Mouse (Mus musculus): ENCODE data around the gene A030005K14Rik. TPM values are rescaled to one million over a fixed set of nuclear protein-coding genes. Genes with fewer than 3 reads are reported as not detected.

A030005K14Rik gene
- not detected in 2 replicates for polyA plus RNA-seq (2015; fragmentation: Nextera tagmentation; extraction: Ambion mirVana)

DNA sequence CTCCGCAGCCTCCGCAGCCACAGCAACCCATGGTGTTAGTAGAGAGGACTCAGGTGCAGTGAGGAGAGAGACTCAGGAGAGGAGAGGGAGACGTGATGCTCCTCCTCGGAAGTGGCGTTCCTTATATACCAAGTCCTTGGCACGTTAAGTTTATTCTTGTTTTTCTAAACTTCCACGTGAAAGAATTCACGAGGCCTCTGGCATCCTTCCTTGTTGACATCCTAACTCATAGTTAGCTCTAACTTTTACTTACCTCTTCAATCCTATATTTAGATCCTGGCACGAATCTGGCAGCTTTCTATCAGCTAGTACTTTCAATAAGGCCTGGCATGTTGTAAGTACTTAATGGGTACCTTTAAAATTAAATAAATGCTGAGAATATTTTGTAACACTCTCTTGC lies at the start of gene A030005K14Rik:
A030005K14Rik (minus strand) TSS at position 101 of the 400 bp plus-strand sequence.
- Histone ChIP-seq H3K9ac (no peak within 1 kb of the TSS), H3K27ac (replicated peaks) (no peak within 1 kb of the TSS), H3K4me3 (replicated peaks) (no peak within 1 kb of the TSS), H3K4me2 (no peak within 1 kb of the TSS), H3K9me3 (replicated peaks) (no peaks in the 10 kb centered on the region), H3K4me1 (replicated peaks) (no peaks in the 10 kb centered on the region), H3K36me3 (replicated peaks) (no peaks in the 10 kb centered on the region), H3K27me3 (no peaks in the 10 kb centered on the region)
- 69% methylated on average over 9 of the region's 9 CpGs for WGBS (ENCODE audit: insufficient replicate concordance)
- no peak for ATAC-seq (ENCODE audit: insufficient read depth)

DNA sequence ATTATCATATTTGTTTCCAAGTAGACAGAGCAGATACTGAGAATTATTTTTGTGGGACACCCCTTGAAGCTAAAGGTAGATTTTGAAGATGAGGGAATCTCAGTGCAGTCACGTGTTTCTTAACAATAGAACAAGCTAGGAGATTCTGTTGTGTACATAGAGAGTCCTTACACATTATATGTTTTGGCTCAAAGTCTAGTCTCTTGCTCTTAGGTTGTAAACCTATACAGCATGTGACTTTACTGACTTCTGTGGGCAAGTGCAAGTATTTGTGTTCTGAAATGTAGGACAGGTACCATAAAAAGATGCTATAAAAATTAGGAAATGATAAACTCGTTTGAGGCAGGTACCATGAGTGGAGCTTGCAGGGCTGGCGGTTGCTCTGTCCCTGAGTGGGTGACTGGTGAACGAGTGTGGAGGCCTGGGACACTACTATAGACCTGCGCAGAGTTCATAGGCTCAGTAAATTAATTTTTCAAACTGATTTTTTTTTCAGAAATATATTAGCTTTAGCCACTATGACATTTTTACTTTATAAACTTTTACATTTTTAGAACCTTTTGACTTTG lies 48.3 kb upstream of the A030005K14Rik start:
- H3K27ac ChIP-seq (replicated peaks): no peak overlapping the region
- WGBS (ENCODE audit: insufficient replicate concordance): 57% methylated on average over 5 of the region's 5 CpGs

DNA sequence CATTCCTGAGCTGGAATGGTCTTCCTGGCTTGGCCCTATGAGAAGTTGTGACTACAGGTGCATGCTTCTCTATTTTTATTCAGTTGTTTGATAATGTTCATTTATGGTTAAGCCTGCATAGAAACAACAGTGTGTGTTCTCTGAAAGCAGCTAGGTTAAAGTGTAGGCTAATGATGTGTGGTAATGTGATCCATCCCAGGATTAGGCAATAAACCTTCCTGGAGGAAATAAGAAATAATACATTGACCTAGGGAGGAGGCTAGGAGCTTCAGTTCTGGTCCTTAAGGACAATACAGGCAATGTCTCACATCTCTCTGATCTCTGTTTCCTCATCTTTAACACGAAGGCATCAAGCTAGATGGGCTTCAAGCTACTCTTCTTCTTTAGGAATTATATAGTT lies 46.3 kb upstream of the A030005K14Rik start:
- Histone ChIP-seq H3K9ac (no peak overlapping the region), H3K9me3 (replicated peaks) (no peaks in the 10 kb centered on the region), H3K4me1 (replicated peaks) (no peaks in the 10 kb centered on the region), H3K36me3 (replicated peaks) (no peaks in the 10 kb centered on the region), H3K4me3 (replicated peaks) (no peak overlapping the region), H3K4me2 (no peak overlapping the region), H3K27me3 (no peaks in the 10 kb centered on the region), H3K27ac (replicated peaks) (no peak overlapping the region)
- WGBS (ENCODE audit: insufficient replicate concordance): 26% methylated on average over 1 of the region's 1 CpGs
- no peak for ATAC-seq (ENCODE audit: insufficient read depth)

More for the DNA sequence above, 48.3 kb upstream of the A030005K14Rik start:
- H3K36me3 ChIP-seq (replicated peaks): no peaks in the 10 kb centered on the region
- H3K9me3 ChIP-seq (replicated peaks): no peaks in the 10 kb centered on the region
- no peaks in the 10 kb centered on the region for H3K4me1 ChIP-seq (replicated peaks)
- no peak overlapping the region for H3K4me2 ChIP-seq
- H3K27me3 ChIP-seq: no peaks in the 10 kb centered on the region
- no peak for ATAC-seq (ENCODE audit: insufficient read depth)
- no peak overlapping the region for H3K4me3 ChIP-seq (replicated peaks)
- H3K9ac ChIP-seq: no peak overlapping the region

DNA sequence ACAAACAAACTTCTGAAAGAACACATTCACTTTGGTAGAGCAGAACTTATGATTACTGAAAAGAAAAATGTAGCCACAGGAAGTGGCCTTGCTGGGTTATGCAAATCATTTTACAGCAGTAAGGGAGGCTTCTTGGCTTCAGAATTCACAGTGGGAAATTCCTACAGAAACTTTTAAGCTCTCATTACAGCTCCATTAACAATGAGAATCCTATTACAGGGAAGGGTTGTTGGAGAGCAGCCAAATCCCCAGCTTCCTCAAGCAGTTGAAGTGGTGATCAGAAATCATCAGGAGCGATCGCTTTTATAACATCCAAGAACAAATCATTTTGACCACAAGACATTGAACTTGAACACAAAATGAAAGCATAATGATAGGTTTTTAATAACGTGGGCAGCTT lies 42.7 kb upstream of the A030005K14Rik start:
- H3K27me3 ChIP-seq: no peaks in the 10 kb centered on the region
- H3K4me2 ChIP-seq: no peak overlapping the region
- 56% methylated on average over 3 of the region's 3 CpGs for WGBS (ENCODE audit: insufficient replicate concordance)
- H3K36me3 ChIP-seq (replicated peaks): no peaks in the 10 kb centered on the region
- no peaks in the 10 kb centered on the region for H3K9me3 ChIP-seq (replicated peaks)
- no peak for ATAC-seq (ENCODE audit: insufficient read depth)
- no peak overlapping the region for H3K27ac ChIP-seq (replicated peaks)
- no peak overlapping the region for H3K4me3 ChIP-seq (replicated peaks)
- no peaks in the 10 kb centered on the region for H3K4me1 ChIP-seq (replicated peaks)
- H3K9ac ChIP-seq: no peak overlapping the region

DNA sequence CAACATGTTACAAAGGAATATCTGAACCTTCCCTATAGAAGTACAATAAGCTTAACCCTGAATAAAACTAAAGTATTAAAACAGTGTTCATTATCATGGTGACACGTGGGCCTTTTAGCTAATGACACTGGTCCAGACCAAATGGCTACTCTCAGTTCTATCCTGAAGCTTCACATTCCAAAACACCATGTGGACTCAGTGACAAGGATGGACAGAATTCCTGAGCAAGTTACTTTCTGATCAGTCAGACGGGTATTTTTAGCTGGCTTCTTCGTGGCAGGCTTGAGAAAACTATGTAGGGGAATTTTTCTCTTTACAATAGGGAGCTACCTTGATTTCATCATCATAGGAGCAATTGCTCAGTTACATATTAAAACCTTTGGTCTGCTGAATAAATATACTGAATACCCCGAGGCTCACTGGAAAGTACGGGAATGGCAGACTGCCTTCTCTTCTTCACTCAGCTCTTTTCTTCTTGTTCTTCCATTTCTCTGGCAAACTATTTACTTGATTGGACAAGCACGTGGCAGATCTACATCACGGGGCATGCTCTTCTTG lies 40.5 kb upstream of the A030005K14Rik start:
- H3K36me3 ChIP-seq (replicated peaks): no peaks in the 10 kb centered on the region
- H3K27ac ChIP-seq (replicated peaks): no peak overlapping the region
- no peaks in the 10 kb centered on the region for H3K9me3 ChIP-seq (replicated peaks)
- H3K9ac ChIP-seq: no peak overlapping the region
- no peak for ATAC-seq (ENCODE audit: insufficient read depth)
- H3K4me1 ChIP-seq (replicated peaks): no peaks in the 10 kb centered on the region
- no peaks in the 10 kb centered on the region for H3K27me3 ChIP-seq
- no peak overlapping the region for H3K4me3 ChIP-seq (replicated peaks)
- no peak overlapping the region for H3K4me2 ChIP-seq
- WGBS (ENCODE audit: insufficient replicate concordance): 51% methylated on average over 7 of the region's 7 CpGs

DNA sequence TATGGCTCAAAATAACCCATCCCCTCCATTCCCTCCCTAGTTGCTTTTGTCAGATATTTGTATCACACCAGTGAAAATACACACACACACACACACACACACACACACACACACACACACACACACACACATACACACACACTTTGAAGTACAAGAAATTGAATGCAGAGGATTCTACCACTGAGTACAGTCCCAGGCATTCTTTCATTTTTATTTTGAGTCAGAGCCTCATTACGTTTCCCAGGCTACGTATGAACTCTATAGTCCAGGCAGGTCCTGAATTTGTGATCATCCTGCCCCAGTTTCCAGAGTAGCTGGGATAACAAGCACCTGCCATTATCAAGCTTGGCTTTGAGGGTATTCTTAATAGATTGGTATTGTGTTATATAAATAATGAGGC lies 40.0 kb upstream of the A030005K14Rik start:
- Histone ChIP-seq H3K27me3 (no peaks in the 10 kb centered on the region), H3K4me2 (no peak overlapping the region), H3K27ac (replicated peaks) (no peak overlapping the region), H3K36me3 (replicated peaks) (no peaks in the 10 kb centered on the region), H3K9ac (no peak overlapping the region), H3K4me3 (replicated peaks) (no peak overlapping the region), H3K4me1 (replicated peaks) (no peaks in the 10 kb centered on the region), H3K9me3 (replicated peaks) (no peaks in the 10 kb centered on the region)
- ATAC-seq (ENCODE audit: insufficient read depth): no peak
- 65% methylated on average over 2 of the region's 2 CpGs for WGBS (ENCODE audit: insufficient replicate concordance)

DNA sequence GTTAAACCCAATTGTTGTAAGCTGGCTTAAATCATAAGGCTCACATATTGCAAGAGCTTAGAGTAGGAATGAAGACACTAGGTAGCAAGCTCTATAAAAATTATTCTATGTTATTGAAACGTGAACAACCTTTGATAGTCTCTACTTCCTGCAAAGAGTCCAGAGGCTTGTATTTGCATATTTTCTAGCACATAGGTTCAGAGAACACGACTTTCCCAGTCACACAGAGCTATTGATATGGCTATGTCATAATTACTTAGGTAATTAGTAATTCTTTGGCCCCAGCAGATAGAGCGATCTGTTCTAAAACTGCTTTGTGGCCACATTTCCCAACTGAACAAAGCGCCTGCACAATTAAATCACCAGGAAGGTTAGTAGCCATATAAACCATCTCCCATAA lies 37.8 kb upstream of the A030005K14Rik start:
- H3K4me2 ChIP-seq: no peak overlapping the region
- H3K27me3 ChIP-seq: no peaks in the 10 kb centered on the region
- no peak overlapping the region for H3K9ac ChIP-seq
- H3K4me1 ChIP-seq (replicated peaks): no peaks in the 10 kb centered on the region
- ATAC-seq (ENCODE audit: insufficient read depth): no peak
- WGBS (ENCODE audit: insufficient replicate concordance): 61% methylated on average over 4 of the region's 4 CpGs
- H3K36me3 ChIP-seq (replicated peaks): no peaks in the 10 kb centered on the region
- H3K4me3 ChIP-seq (replicated peaks): no peak overlapping the region
- no peaks in the 10 kb centered on the region for H3K9me3 ChIP-seq (replicated peaks)
- no peak overlapping the region for H3K27ac ChIP-seq (replicated peaks)

DNA sequence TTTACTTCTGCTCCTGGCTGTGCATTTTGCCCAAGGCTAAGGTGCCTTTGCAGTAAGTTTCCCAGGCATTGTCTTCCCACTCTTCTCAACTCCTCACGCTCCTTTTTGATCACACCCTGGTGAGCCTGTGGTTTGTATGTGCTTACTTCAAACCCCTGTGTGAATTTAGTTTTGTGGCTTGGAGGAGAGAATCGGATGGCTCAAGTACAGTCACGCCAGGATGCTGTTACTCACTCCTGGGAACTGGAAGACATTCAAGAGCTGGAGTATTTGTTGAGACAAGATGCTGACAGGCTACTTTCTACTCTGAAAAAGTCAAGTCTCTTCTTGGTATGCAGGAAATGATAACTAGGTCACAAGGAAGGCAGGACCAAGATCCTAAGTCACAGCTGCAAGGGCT lies 32.1 kb upstream of the A030005K14Rik start:
- ATAC-seq (ENCODE audit: insufficient read depth): no peak
- Histone ChIP-seq H3K4me2 (no peak overlapping the region), H3K4me1 (replicated peaks) (no peaks in the 10 kb centered on the region), H3K27me3 (no peaks in the 10 kb centered on the region), H3K9ac (no peak overlapping the region), H3K27ac (replicated peaks) (no peak overlapping the region), H3K4me3 (replicated peaks) (no peak overlapping the region), H3K36me3 (replicated peaks) (no peaks in the 10 kb centered on the region), H3K9me3 (replicated peaks) (no peaks in the 10 kb centered on the region)
- 46% methylated on average over 3 of the region's 3 CpGs for whole genome bisulfite sequencing (ENCODE audit: insufficient replicate concordance)

DNA sequence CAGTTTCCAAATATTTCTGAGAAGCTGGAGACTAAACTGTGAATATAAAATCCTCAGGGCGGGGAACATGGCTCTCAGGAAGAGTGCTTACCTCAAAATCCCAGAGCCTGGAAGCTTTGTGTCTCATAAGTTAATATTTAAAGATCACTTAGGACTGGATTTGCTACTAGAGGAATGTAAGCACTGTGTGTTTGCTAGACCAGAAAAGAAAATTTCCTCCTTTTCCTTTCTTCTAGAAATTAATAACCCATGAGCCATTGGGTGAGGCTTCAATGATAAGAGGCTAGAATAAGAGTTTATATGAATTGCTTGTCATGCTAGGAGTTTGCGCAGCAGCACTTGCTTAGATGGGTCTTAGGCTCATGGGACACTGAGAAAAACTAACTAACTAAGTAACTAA lies 25.6 kb upstream of the A030005K14Rik start:
- H3K4me2 ChIP-seq: no peak overlapping the region
- H3K4me3 ChIP-seq (replicated peaks): no peak overlapping the region
- H3K9me3 ChIP-seq (replicated peaks): no peaks in the 10 kb centered on the region
- 66% methylated on average over 2 of the region's 2 CpGs for WGBS (ENCODE audit: insufficient replicate concordance)
- H3K36me3 ChIP-seq (replicated peaks): no peaks in the 10 kb centered on the region
- no peak for ATAC-seq (ENCODE audit: insufficient read depth)
- H3K27me3 ChIP-seq: no peaks in the 10 kb centered on the region
- no peak overlapping the region for H3K27ac ChIP-seq (replicated peaks)
- H3K9ac ChIP-seq: no peak overlapping the region
- no peaks in the 10 kb centered on the region for H3K4me1 ChIP-seq (replicated peaks)

DNA sequence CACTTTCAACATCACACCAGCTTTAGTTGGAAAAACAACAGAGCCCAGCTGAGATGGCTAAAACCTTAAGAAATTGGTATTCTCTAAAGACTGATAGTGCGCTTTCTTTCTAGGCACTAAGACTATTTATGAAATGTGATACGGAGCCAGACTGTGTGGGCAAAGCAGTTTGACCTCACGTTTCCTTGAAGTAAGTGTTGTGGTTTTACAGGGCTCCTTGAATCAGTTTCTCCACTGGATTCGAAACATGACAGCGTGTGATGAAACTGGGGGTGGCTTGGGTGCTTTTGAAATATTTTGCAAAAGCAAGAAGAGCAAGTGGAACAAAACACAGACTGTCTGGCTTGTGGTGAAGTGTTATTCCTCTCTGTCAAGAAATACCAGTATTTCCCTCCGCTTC lies 17.8 kb upstream of the A030005K14Rik start:
- H3K4me3 ChIP-seq (replicated peaks): no peak overlapping the region
- no peaks in the 10 kb centered on the region for H3K4me1 ChIP-seq (replicated peaks)
- no peak for ATAC-seq (ENCODE audit: insufficient read depth)
- H3K36me3 ChIP-seq (replicated peaks): no peaks in the 10 kb centered on the region
- no peak overlapping the region for H3K4me2 ChIP-seq
- H3K27ac ChIP-seq (replicated peaks): no peak overlapping the region
- H3K9me3 ChIP-seq (replicated peaks): no peaks in the 10 kb centered on the region
- 46% methylated on average over 6 of the region's 6 CpGs for WGBS (ENCODE audit: insufficient replicate concordance)
- H3K9ac ChIP-seq: no peak overlapping the region
- H3K27me3 ChIP-seq: no peaks in the 10 kb centered on the region

DNA sequence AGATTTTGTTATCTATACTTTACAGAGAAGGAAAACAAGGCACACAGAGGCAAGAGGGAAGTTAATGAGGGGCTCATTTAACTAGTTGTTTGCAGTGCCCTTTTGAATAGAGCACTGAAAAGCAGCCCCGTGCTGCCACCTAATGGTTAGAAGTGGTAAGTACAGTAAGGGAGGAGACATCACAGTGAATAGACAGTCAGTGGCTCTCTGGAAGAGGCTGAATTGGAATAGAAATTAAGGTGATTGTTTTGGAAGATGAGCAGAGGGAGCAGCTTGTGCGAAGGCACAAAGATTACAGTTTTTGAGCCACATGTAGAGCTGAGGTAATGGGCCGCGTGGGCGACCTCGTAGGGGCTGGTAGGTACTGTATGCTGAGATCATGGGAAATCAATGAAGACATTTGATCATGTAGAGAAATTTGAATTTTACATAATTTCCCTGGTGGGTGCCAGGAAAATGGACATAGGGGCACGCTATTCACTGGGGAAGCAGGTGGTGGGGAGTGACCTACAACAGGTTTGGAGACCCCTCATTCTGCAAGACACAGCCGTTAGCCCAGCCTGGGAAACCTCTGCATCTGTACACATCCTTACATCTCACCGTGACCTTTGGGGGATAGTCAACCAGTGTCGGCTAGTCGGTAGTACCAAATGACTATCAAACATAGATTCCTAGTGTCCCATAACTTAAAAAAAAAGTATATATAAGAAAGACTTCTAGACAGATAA lies 17.2 kb upstream of the A030005K14Rik start:
- no peak overlapping the region for H3K9ac ChIP-seq
- no peak for ATAC-seq (ENCODE audit: insufficient read depth)
- no peak overlapping the region for H3K4me2 ChIP-seq
- no peaks in the 10 kb centered on the region for H3K36me3 ChIP-seq (replicated peaks)
- H3K4me3 ChIP-seq (replicated peaks): no peak overlapping the region
- no peaks in the 10 kb centered on the region for H3K9me3 ChIP-seq (replicated peaks)
- no peak overlapping the region for H3K27ac ChIP-seq (replicated peaks)
- 34% methylated on average over 11 of the region's 11 CpGs for WGBS (ENCODE audit: insufficient replicate concordance)
- no peaks in the 10 kb centered on the region for H3K27me3 ChIP-seq
- no peaks in the 10 kb centered on the region for H3K4me1 ChIP-seq (replicated peaks)

All from liver, embryonic 15.5 days (tissue).